Comparison of ENCODE assay signal across 9 mouse cellular contexts in genomic region chr15:80572291-80572690, GRCm38 (mm10). TPM values are rescaled to one million over a fixed set of nuclear protein-coding genes. Genes with fewer than 3 reads are reported as not detected.
DNase-seq lines count a peak whose midpoint lies in the region; ATAC-seq and TF ChIP-seq lines count a peak whose summit lies in the region.
"Had no signal": no experiment of that assay in that cellular context is flagged by ENCODE, and none has a peak within 500 bp of the region (broad histone marks: within the 10 kb centered on the region; RNA-seq: fewer than 3 reads in every experiment).

Gene Grap2 (plus strand): TSS chr15:80572594.

- no peaks in the 10 kb centered on the region for H3K36me3 ChIP-seq in CH12.LX (replicated peaks in 1 of 2; ENCODE audit: control insufficient read depth in 1 of 2, insufficient read depth in 1 of 2, low read length in 1 of 2)
- no peaks in the 10 kb centered on the region for H3K36me3 ChIP-seq in liver, postnatal 0 days (replicated peaks; ENCODE audit: insufficient read depth, low read length)
- no peaks in the 10 kb centered on the region for H3K36me3 ChIP-seq in forebrain, postnatal 0 days (ENCODE audit: insufficient read depth)
- H3K36me3 ChIP-seq in kidney, embryonic 14.5 days (ENCODE audit: control insufficient read depth, insufficient read depth, low read length): no peaks in the 10 kb centered on the region
- H3K36me3 ChIP-seq: lung, embryonic 15.5 days had no signal

- H3K27ac ChIP-seq in CH12.LX (ENCODE audit: insufficient read depth, low read depth): no peak within 1 kb of the TSS
- peak within 1 kb of the TSS; percentile 66 for H3K27ac ChIP-seq in liver, postnatal 0 days (ENCODE audit: low read depth)
- no peak within 1 kb of the TSS for H3K27ac ChIP-seq in forebrain, postnatal 0 days (ENCODE audit: low read depth, low read length)
- no peak within 1 kb of the TSS for H3K27ac ChIP-seq in kidney, embryonic 14.5 days (ENCODE audit: low read depth, low read length)
- H3K27ac ChIP-seq: lung, embryonic 15.5 days had no signal

- peak within 1 kb of the TSS; percentile 8 to 50 (median 28) for H3K4me3 ChIP-seq in CH12.LX (replicated peaks in 1 of 3; ENCODE audit: low read depth in 2 of 3, low read length in 2 of 3, poor library complexity in 1 of 3)
- H3K4me3 ChIP-seq in liver, postnatal 0 days (ENCODE audit: low read depth, low read length): 0 out of 2 replicates have a peak within 1 kb of the TSS, but pooled peaks have one; percentile 4
- H3K4me3 ChIP-seq in forebrain, postnatal 0 days (ENCODE audit: low read depth, low read length): no peak within 1 kb of the TSS
- no peak within 1 kb of the TSS for H3K4me3 ChIP-seq in kidney, embryonic 14.5 days (ENCODE audit: low read length)
- H3K4me3 ChIP-seq: lung, embryonic 15.5 days had no signal

- TF ChIP-seq POLR2A in CH12.LX (IDR thresholded peaks at IDR 0.05; ENCODE audit: low read depth, low read length): no peak

- DNase-seq in CH12.LX (ENCODE audit: extremely low read depth): peak; percentile 67
- DNase-seq in liver, postnatal 0 days: peak; percentile 39
- DNase-seq in spleen, postnatal 10 days (ENCODE audit: low spot score in 2 of 2): peak; percentile 41 to 71
- no peak for DNase-seq in left cerebral cortex, adult 18-20 months (ENCODE audit: low spot score in 2 of 2)
- no peak for DNase-seq in forebrain, postnatal 0 days

- peak within 1 kb of the TSS; percentile 83 for H3K4me2 ChIP-seq in CH12.LX (ENCODE audit: insufficient read depth, low read depth, poor library complexity, severe bottlenecking)
- peak within 1 kb of the TSS; percentile 48 for H3K4me2 ChIP-seq in liver, postnatal 0 days (ENCODE audit: low read depth, low read length)
- no peak within 1 kb of the TSS for H3K4me2 ChIP-seq in forebrain, postnatal 0 days (ENCODE audit: low read depth)
- no peak within 1 kb of the TSS for H3K4me2 ChIP-seq in kidney, embryonic 14.5 days (replicated peaks; ENCODE audit: low read depth, low read length)
- H3K4me2 ChIP-seq: lung, embryonic 15.5 days had no signal

- no peak for TF ChIP-seq CTCF in CH12.LX (conservative IDR thresholded peaks at IDR 0.05 in 1 of 2, IDR thresholded peaks at IDR 0.05 in 1 of 2; ENCODE audit: low read depth in 2 of 2, low read length in 2 of 2)
- no peak for TF ChIP-seq CTCF in liver, postnatal 0 days (IDR thresholded peaks at IDR 0.05; ENCODE audit: low read depth)
- no peak for TF ChIP-seq CTCF in forebrain, postnatal 0 days (IDR thresholded peaks at IDR 0.05; ENCODE audit: low read depth)

- TF ChIP-seq EP300 in CH12.LX (IDR thresholded peaks at IDR 0.05; ENCODE audit: low read length): no peak
- TF ChIP-seq EP300 in liver, postnatal 0 days (IDR thresholded peaks at IDR 0.05; ENCODE audit: low read depth): no peak

- TF ChIP-seq RAD21 in CH12.LX (IDR thresholded peaks at IDR 0.05; ENCODE audit: low read depth, low read length): no peak

- H3K9me3 ChIP-seq in CH12.LX (replicated peaks; ENCODE audit: low read length): no peaks in the 10 kb centered on the region
- H3K9me3 ChIP-seq in liver, postnatal 0 days (ENCODE audit: low read length): no peaks in the 10 kb centered on the region
- no peaks in the 10 kb centered on the region for H3K9me3 ChIP-seq in forebrain, postnatal 0 days (ENCODE audit: low read length)
- no peaks in the 10 kb centered on the region for H3K9me3 ChIP-seq in kidney, embryonic 14.5 days (ENCODE audit: control insufficient read depth, low read length)
- H3K9me3 ChIP-seq: lung, embryonic 15.5 days had no signal

- ATAC-seq in common myeloid progenitor, adult 5-6 weeks (replicated peaks; ENCODE audit: low read depth, poor library complexity, severe bottlenecking): peak; percentile 97
- no peak for ATAC-seq in liver, postnatal 0 days
- no peak for ATAC-seq in forebrain, postnatal 0 days
- ATAC-seq in kidney, embryonic 14.5 days (ENCODE audit: low FRiP score, low TSS enrichment): no peak
- ATAC-seq: intestine, embryonic 16.5 days had no signal

- 22% methylated on average over 12 of the region's 12 CpGs for WGBS in liver, postnatal 0 days (ENCODE audit: insufficient replicate concordance)
- WGBS in forebrain, postnatal 0 days: 60% methylated on average over 12 of the region's 12 CpGs
- 72% methylated on average over 12 of the region's 12 CpGs for WGBS in kidney, embryonic 14.5 days

- H3K4me1 ChIP-seq in CH12.LX (ENCODE audit: control insufficient read depth in 1 of 2, insufficient read depth in 2 of 2): peaks cover 0 to 28% of the 10 kb centered on the region in 2 experiments; a peak in 2 of 4 replicates
- no peaks in the 10 kb centered on the region for H3K4me1 ChIP-seq in liver, postnatal 0 days (ENCODE audit: insufficient read depth)
- H3K4me1 ChIP-seq in forebrain, postnatal 0 days (ENCODE audit: insufficient read depth): peaks cover 5% of the 10 kb centered on the region; the same call in 1 of the 2 replicates
- no peaks in the 10 kb centered on the region for H3K4me1 ChIP-seq in kidney, embryonic 14.5 days (ENCODE audit: control insufficient read depth, insufficient read depth, low read length)
- H3K4me1 ChIP-seq: lung, embryonic 15.5 days had no signal

- H3K27me3 ChIP-seq in CH12.LX (replicated peaks): peaks cover 2% of the 10 kb centered on the region
- peaks cover 5% of the 10 kb centered on the region for H3K27me3 ChIP-seq in liver, postnatal 0 days (ENCODE audit: insufficient read depth, low read length)
- H3K27me3 ChIP-seq in forebrain, postnatal 0 days (ENCODE audit: insufficient read depth, low read length): no peaks in the 10 kb centered on the region
- H3K27me3 ChIP-seq in kidney, embryonic 14.5 days (ENCODE audit: control insufficient read depth, insufficient read depth, low read length): peaks cover 6% of the 10 kb centered on the region; the same call in 1 of the 2 replicates

- H3K79me2 ChIP-seq in CH12.LX (replicated peaks; ENCODE audit: control insufficient read depth, extremely low read depth, insufficient read depth, poor library complexity, severe bottlenecking): no peaks in the 10 kb centered on the region

- dilution Hi-C loops in CH12.LX (cut with MboI; ENCODE audit: extremely low pct_ligation_motif_present, extremely low pct_unique_long_range_greater_than_20kb, low sequenced_read_pairs): no loop called here

- H3K9ac ChIP-seq in CH12.LX (ENCODE audit: insufficient read depth, low read depth): 0 out of 2 replicates have a peak within 1 kb of the TSS, but pooled peaks have one; percentile 1
- H3K9ac ChIP-seq in liver, postnatal 0 days (replicated peaks): no peak within 1 kb of the TSS
- no peak within 1 kb of the TSS for H3K9ac ChIP-seq in forebrain, postnatal 0 days
- H3K9ac ChIP-seq in kidney, embryonic 14.5 days (ENCODE audit: low read depth, low read length): no peak within 1 kb of the TSS
- H3K9ac ChIP-seq: lung, embryonic 15.5 days had no signal

- in situ Hi-C loops in CH12.LX (cut with MboI; ENCODE audit: low pct_ligation_motif_present, low pct_unique_long_range_greater_than_20kb, low sequenced_read_pairs): no loop called here

TF ChIP-seq in CH12.LX, 34 proteins besides CTCF, POLR2A, EP300 and RAD21:
- TF ChIP-seq MAZ (IDR thresholded peaks at IDR 0.05; ENCODE audit: low read depth, low read length): no peak
- TF ChIP-seq MYC (IDR thresholded peaks at IDR 0.05; ENCODE audit: low read depth, low read length): no peak
- TF ChIP-seq SMC3 (IDR thresholded peaks at IDR 0.05; ENCODE audit: low read depth, low read length): no peak
- TF ChIP-seq CHD1 (IDR thresholded peaks at IDR 0.05; ENCODE audit: low read depth, low read length): no peak
- TF ChIP-seq POLR2AphosphoS2 (IDR thresholded peaks at IDR 0.05; ENCODE audit: low read depth, low read length): no peak
- peak; percentile 44; the same call in 1 of the 2 replicates for TF ChIP-seq BHLHE40 (IDR thresholded peaks at IDR 0.05; ENCODE audit: low read depth, low read length)
- 0 out of 2 replicates have a peak, but pooled peaks have one; percentile 3 for TF ChIP-seq ELF1 (IDR thresholded peaks at IDR 0.05; ENCODE audit: low read depth, low read length)
- no peak for TF ChIP-seq ZKSCAN1 (IDR thresholded peaks at IDR 0.05; ENCODE audit: borderline replicate concordance, low read depth, low read length)
- no peak for TF ChIP-seq USF2 (conservative IDR thresholded peaks at IDR 0.05; ENCODE audit: low read depth, low read length)
- no peak for TF ChIP-seq RCOR1 (conservative IDR thresholded peaks at IDR 0.05; ENCODE audit: low read depth, low read length)
- 0 out of 2 replicates have a peak, but pooled peaks have one; percentile 40 for TF ChIP-seq SIN3A (IDR thresholded peaks at IDR 0.05; ENCODE audit: low read length)

RNA-seq across cellular contexts. Expression of gene Grap2, which starts in this region (rescaled TPM):
- total RNA-seq in CH12.LX (2012; rRNA removed) (1.5 TPM in 2 replicates), CH12.LX (2014; rRNA removed) (5.0 and 6.3 TPM in 2 replicates)
- 5.8 and 6.2 TPM in 2 replicates for polyA plus RNA-seq in CH12.LX (2012; ENCODE audit: insufficient read length, low read depth)
- total RNA-seq in common myeloid progenitor, adult 5-6 weeks (2017): 1.2 and 4.0 TPM in 2 replicates
- 12.1 and 13.3 TPM in 2 replicates for polyA plus RNA-seq in liver, postnatal 0 days (2015; fragmentation: Nextera tagmentation; extraction: Ambion mirVana)
- total RNA-seq in left cerebral cortex, adult 18-20 months (2021): under 1 TPM; 0.33 to 0.56 TPM
- total RNA-seq in forebrain, postnatal 0 days (2014; rRNA removed): 0.23 TPM in 1 of 2 replicates, not detected in the other
- polyA plus RNA-seq in forebrain, postnatal 0 days (2015; fragmentation: Nextera tagmentation; extraction: Ambion mirVana): 0.21 TPM in 1 of 2 replicates, not detected in the other
- polyA plus RNA-seq in kidney, embryonic 14.5 days (2014; fragmentation: Nextera tagmentation; extraction: Ambion mirVana): 0.84 and 1.3 TPM in 2 replicates

Comparison
In these comparisons a context has a peak if more than half of its experiments do, and no peak if none do; other contexts are left out.
1. DNase-seq: peak in CH12.LX (single experiment), liver, postnatal 0 days (single experiment) and spleen, postnatal 10 days (2 of 2); none in left cerebral cortex, adult 18-20 months (0 of 2) and forebrain, postnatal 0 days (single experiment).
2. H3K4me2 ChIP-seq: peak in CH12.LX (single experiment) and liver, postnatal 0 days (single experiment); none in forebrain, postnatal 0 days (single experiment) and kidney, embryonic 14.5 days (single experiment).
3. H3K4me3 ChIP-seq: peak in CH12.LX (3 of 3) and liver, postnatal 0 days (single experiment); none in forebrain, postnatal 0 days (single experiment) and kidney, embryonic 14.5 days (single experiment).